Mouse (Mus musculus) neural tube, embryonic 14.5 days (tissue): ENCODE measurements around the gene Nme3. TPM values are rescaled to one million over a fixed set of nuclear protein-coding genes. Genes with fewer than 3 reads are reported as not detected.

Experiments used
- ATAC-seq: fragments of 200-750 bp; cut with Nextera tagmentation; 2 replicates; pipeline ENCODE4 v1.8.0; 2017; ENCODE audit warnings: low read depth, mild to moderate bottlenecking, moderate TSS enrichment, moderate library complexity
- H3K27ac ChIP-seq: fragments of 300-500 bp; sonication (generic); 2 replicates; pipeline ENCODE4 v1.5.1; 2014; ENCODE audit warnings: low read depth, mild to moderate bottlenecking, control low read depth, low read length, moderate library complexity, mixed read lengths
- H3K27me3 ChIP-seq: fragments of 300-500 bp; sonication (generic); 2 replicates; pipeline ENCODE4 v1.6.1; 2014; ENCODE audit warnings: low read length; ENCODE audit not compliant: control insufficient read depth, insufficient read depth
- H3K36me3 ChIP-seq: fragments of 300-500 bp; sonication (generic); 2 replicates; pipeline ENCODE4 v1.6.1; 2014; ENCODE audit warnings: low read length, mixed read lengths; ENCODE audit not compliant: control insufficient read depth, insufficient read depth
- H3K4me1 ChIP-seq: fragments of 300-500 bp; sonication (generic); 2 replicates; pipeline ENCODE4 v1.6.1; 2014; ENCODE audit warnings: low read length; ENCODE audit not compliant: control insufficient read depth, insufficient read depth
- H3K4me2 ChIP-seq: fragments of 300-500 bp; sonication (generic); 2 replicates; pipeline ENCODE4 v1.6.1; 2014; ENCODE audit warnings: mild to moderate bottlenecking, low read depth, low read length, control low read depth
- H3K4me3 ChIP-seq: fragments of 300-500 bp; sonication (generic); 2 replicates; pipeline ENCODE4 v1.5.1; 2014; ENCODE audit warnings: low read depth, low read length, control low read depth, mixed read lengths
- H3K9ac ChIP-seq: fragments of 300-500 bp; sonication (generic); replicated peaks from 2 replicates; pipeline ENCODE4 v1.6.1; 2014; ENCODE audit warnings: low read depth, mild to moderate bottlenecking, control low read depth, low read length, mixed read lengths
- H3K9me3 ChIP-seq: fragments of 300-500 bp; sonication (generic); 2 replicates; pipeline ENCODE4 v1.6.1; 2016; ENCODE audit warnings: low read length; ENCODE audit not compliant: control insufficient read depth
- WGBS: fragments of 180-500 bp; shearing (Covaris S2); extraction: QIAGEN DNeasy Blood & Tissue Kit; methylation state at CpG from one replicate; pipeline ENCODE4 v1.1.7; 2014; 5-methylcytosine and 5-hydroxymethylcytosine counted together
- polyA plus RNA-seq: library from polyadenylated mRNA; unstranded; fragments of >200 nt; fragmentation: Nextera tagmentation; extraction: Ambion mirVana; gene quantifications from 2 replicates; pipeline ENCODE4 v1.2.1, GENCODE M21; 2014

The Nme3 gene
- polyA plus RNA-seq, 1 experiment from 2014 or later = 115 TPM

GRCm38 (mm10) chr17:24874989-24875388 is 21.3 kb upstream of the Nme3 start:
- no peak overlapping the region for H3K4me2 ChIP-seq
- H3K4me1 ChIP-seq = no peaks in the 10 kb centered on the region
- H3K36me3 ChIP-seq = no peaks in the 10 kb centered on the region
- WGBS = 79% methylated on average over 8 of the region's 8 CpGs
- H3K4me3 ChIP-seq = no peak overlapping the region
- no peaks in the 10 kb centered on the region for H3K9me3 ChIP-seq
- no peaks in the 10 kb centered on the region for H3K27me3 ChIP-seq
- H3K9ac ChIP-seq = no peak overlapping the region
- no peak overlapping the region for H3K27ac ChIP-seq
- ATAC-seq = no peak

GRCm38 (mm10) chr17:24877336-24878116 is 18.8 kb upstream of the Nme3 start:
- Histone ChIP-seq H3K27ac (no peak overlapping the region), H3K9ac (no peak overlapping the region), H3K36me3 (0 out of 2 replicates have a peak, but pooled peaks cover under 1% of the 10 kb centered on the region), H3K4me1 (no peaks in the 10 kb centered on the region), H3K4me3 (no peak overlapping the region), H3K4me2 (no peak overlapping the region), H3K9me3 (no peaks in the 10 kb centered on the region), H3K27me3 (no peaks in the 10 kb centered on the region)
- ATAC-seq = no peak
- 72% methylated on average over 10 of the region's 10 CpGs for WGBS

- no peaks in the 10 kb centered on the region for H3K9me3 ChIP-seq
- H3K4me3 ChIP-seq = no peak overlapping the region
- H3K27me3 ChIP-seq = no peaks in the 10 kb centered on the region
- no peaks in the 10 kb centered on the region for H3K4me1 ChIP-seq
- no peak overlapping the region for H3K4me2 ChIP-seq
- no peak for ATAC-seq
- WGBS = 44% methylated on average over 5 of the region's 5 CpGs
- H3K36me3 ChIP-seq = peaks cover 6% of the 10 kb centered on the region
- no peak overlapping the region for H3K27ac ChIP-seq
- no peak overlapping the region for H3K9ac ChIP-seq
These were observed 18.2 kb upstream of the Nme3 start for GRCm38 (mm10) chr17:24878117-24878397.

GRCm38 (mm10) chr17:24878531-24878930 is 17.8 kb upstream of the Nme3 start:
- Histone ChIP-seq H3K4me2 (no peak overlapping the region), H3K9me3 (no peaks in the 10 kb centered on the region), H3K4me3 (no peak overlapping the region), H3K27ac (no peak overlapping the region), H3K27me3 (no peaks in the 10 kb centered on the region), H3K36me3 (peaks cover 10% of the 10 kb centered on the region), H3K9ac (no peak overlapping the region), H3K4me1 (no peaks in the 10 kb centered on the region)
- 78% methylated on average over 8 of the region's 8 CpGs for WGBS
- no peak for ATAC-seq

- no peak for ATAC-seq
- 48% methylated on average over 7 of the region's 7 CpGs for WGBS
- Histone ChIP-seq H3K36me3 (peaks cover 10% of the 10 kb centered on the region), H3K4me3 (no peak overlapping the region), H3K4me1 (peaks cover 7% of the 10 kb centered on the region), H3K27ac (no peak overlapping the region), H3K9ac (no peak overlapping the region), H3K9me3 (no peaks in the 10 kb centered on the region), H3K4me2 (no peak overlapping the region), H3K27me3 (no peaks in the 10 kb centered on the region)
These were observed 14.4 kb upstream of the Nme3 start for GRCm38 (mm10) chr17:24881738-24882440.

- Histone ChIP-seq H3K4me1 (peaks cover 16% of the 10 kb centered on the region), H3K4me3 (no peak overlapping the region), H3K27me3 (no peaks in the 10 kb centered on the region)
These were observed 11.9 kb upstream of the Nme3 start for GRCm38 (mm10) chr17:24884391-24884790.

GRCm38 (mm10) chr17:24885356-24886133 is 10.8 kb upstream of the Nme3 start:
- peaks cover 16% of the 10 kb centered on the region for H3K4me1 ChIP-seq
- H3K4me3 ChIP-seq = peak overlapping the region; percentile 89

More at GRCm38 (mm10) chr17:24884391-24884790, 11.9 kb upstream of the Nme3 start:
- no peak overlapping the region for H3K27ac ChIP-seq
- ATAC-seq = no peak
- WGBS = 91% methylated on average over 6 of the region's 6 CpGs
- H3K4me2 ChIP-seq = no peak overlapping the region
- no peak overlapping the region for H3K9ac ChIP-seq
- H3K36me3 ChIP-seq = peaks cover 10% of the 10 kb centered on the region
- H3K9me3 ChIP-seq = no peaks in the 10 kb centered on the region

GRCm38 (mm10) chr17:24886134-24886931 is 10.0 kb upstream of the Nme3 start, which contains the start of the genes Nubp2 and Spsb3:
TSS of gene Nubp2 (minus strand) at chr17:24886349.
TSS of gene Spsb3 (plus strand) at chr17:24886643.
- Histone ChIP-seq H3K4me3 (peak within 1 kb of the TSS; percentile 89), H3K36me3 (peaks cover 26% of the 10 kb centered on the region), H3K4me2 (peak within 1 kb of the TSS; percentile 94), H3K9ac (peak within 1 kb of the TSS; percentile 82), H3K27ac (peak within 1 kb of the TSS; percentile 62), H3K9me3 (no peaks in the 10 kb centered on the region), H3K4me1 (peaks cover 16% of the 10 kb centered on the region), H3K27me3 (no peaks in the 10 kb centered on the region)
- under 1% methylated on average over 69 of the region's 69 CpGs for WGBS
- peak; percentile 97 for ATAC-seq

More at GRCm38 (mm10) chr17:24885356-24886133, 10.8 kb upstream of the Nme3 start:
- Histone ChIP-seq H3K36me3 (peaks cover 18% of the 10 kb centered on the region), H3K4me2 (peak overlapping the region; percentile 94), H3K27ac (no peak overlapping the region), H3K9me3 (no peaks in the 10 kb centered on the region), H3K27me3 (no peaks in the 10 kb centered on the region), H3K9ac (peak overlapping the region; percentile 41)
- 25% methylated on average over 22 of the region's 22 CpGs for WGBS
- ATAC-seq = no peak
